Mouse (Mus musculus): ENCODE measurements around the gene Slc7a1. TPM values are rescaled to one million over a fixed set of nuclear protein-coding genes. Genes with fewer than 3 reads are reported as not detected.

The Slc7a1 gene
- polyA plus RNA-seq, 1 experiment from 2014 or later, result 45.2 TPM

DNA sequence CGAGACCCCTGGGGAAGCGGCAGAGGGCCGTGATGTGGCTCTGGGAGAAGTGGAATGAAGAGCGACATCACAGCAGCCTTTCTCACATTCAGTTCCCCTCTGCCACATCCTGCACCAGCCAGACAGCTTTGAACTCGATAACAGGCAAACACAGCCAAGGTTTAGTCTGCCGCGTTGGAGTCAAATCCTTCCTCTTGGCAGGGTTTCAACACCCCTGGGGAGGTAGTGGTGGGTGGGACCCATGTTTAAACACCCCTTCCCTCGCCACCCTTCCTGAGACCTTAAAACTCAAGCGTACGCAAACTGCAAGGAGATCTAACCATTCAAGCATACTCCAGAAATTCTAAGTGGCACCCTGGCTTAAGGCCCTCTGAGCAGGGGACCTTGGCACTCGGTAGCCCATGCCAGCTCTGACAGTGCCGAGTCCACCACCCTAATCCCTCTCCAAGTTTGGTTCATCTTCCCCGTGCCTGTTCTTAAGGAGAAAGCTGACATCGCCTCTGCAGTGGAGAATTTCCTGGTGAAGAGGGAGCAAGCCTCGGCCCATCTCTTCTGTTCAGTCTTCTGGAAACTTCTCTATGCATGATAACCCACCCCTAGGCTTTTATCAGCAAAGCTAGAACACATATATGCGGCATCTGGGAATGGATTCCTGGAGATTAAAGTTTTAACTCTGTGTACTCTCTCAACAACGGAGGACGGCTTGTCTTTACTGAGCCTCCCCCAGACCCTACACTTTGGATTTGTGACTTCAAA lies 11.3 kb downstream of the Slc7a1 start:
- Histone ChIP-seq H3K36me3 (replicated peaks) (no peaks in the 10 kb centered on the region), H3K4me3 (no peak overlapping the region), H3K27me3 (replicated peaks) (no peaks in the 10 kb centered on the region), H3K27ac (no peak overlapping the region), H3K4me1 (0 out of 2 replicates have a peak, but pooled peaks cover 4% of the 10 kb centered on the region), H3K9me3 (no peaks in the 10 kb centered on the region), H3K4me2 (no peak overlapping the region), H3K9ac (no peak overlapping the region)
- 86% methylated on average over 18 of the region's 18 CpGs for WGBS
- ATAC-seq (replicated peaks), result no peak

DNA sequence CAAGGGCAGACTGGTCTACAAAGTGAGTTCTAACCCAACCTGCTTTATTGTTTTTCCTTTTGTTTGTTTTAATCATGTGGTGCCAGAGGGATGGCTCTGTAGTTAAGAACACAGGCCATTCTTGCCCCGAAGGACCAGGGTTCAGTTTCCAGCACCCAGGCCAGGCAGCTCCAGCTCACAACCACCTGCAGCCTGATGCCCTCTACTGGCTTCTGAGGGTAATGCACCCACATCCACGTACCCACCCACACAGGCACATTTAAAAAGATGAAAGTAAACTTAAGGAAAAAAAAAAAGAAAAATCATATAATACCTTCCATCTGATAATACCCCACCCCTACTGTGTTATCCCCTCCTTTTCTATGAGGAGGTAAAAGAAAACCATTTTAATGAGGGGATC lies 11.9 kb downstream of the Slc7a1 start:
- H3K9ac ChIP-seq, result no peak overlapping the region
- H3K4me3 ChIP-seq, result no peak overlapping the region
- no peak overlapping the region for H3K4me2 ChIP-seq
- H3K27ac ChIP-seq, result no peak overlapping the region
- ATAC-seq (replicated peaks), result no peak
- no peaks in the 10 kb centered on the region for H3K36me3 ChIP-seq (replicated peaks)
- H3K9me3 ChIP-seq, result no peaks in the 10 kb centered on the region
- 0 out of 2 replicates have a peak, but pooled peaks cover 4% of the 10 kb centered on the region for H3K4me1 ChIP-seq
- 96% methylated on average over 2 of the region's 2 CpGs for WGBS
- no peaks in the 10 kb centered on the region for H3K27me3 ChIP-seq (replicated peaks)

DNA sequence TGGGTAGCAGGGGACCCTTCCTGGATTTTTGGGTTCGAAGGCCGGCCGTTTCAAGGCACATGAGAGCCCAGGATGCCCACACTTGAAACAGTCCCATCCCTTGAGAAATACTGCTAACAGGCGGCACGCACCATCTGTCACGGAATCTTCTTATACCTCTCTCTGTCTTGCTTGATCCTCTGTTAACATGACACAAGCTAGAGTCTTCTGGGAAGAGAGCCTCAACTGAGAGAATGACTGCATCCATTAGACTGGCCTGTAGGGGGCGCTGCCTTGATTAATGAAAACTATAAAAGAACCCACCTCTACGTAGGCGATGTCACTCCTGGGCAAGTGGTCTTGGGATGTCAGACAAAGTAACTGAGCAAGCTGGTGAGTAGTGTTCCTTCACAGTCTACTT lies 13.2 kb downstream of the Slc7a1 start:
- Histone ChIP-seq H3K4me3 (no peak overlapping the region), H3K4me1 (0 out of 2 replicates have a peak, but pooled peaks cover 4% of the 10 kb centered on the region), H3K36me3 (replicated peaks) (no peaks in the 10 kb centered on the region), H3K9me3 (no peaks in the 10 kb centered on the region), H3K9ac (no peak overlapping the region), H3K4me2 (no peak overlapping the region), H3K27ac (no peak overlapping the region), H3K27me3 (replicated peaks) (no peaks in the 10 kb centered on the region)
- ATAC-seq (replicated peaks), result no peak
- 81% methylated on average over 9 of the region's 9 CpGs for WGBS

DNA sequence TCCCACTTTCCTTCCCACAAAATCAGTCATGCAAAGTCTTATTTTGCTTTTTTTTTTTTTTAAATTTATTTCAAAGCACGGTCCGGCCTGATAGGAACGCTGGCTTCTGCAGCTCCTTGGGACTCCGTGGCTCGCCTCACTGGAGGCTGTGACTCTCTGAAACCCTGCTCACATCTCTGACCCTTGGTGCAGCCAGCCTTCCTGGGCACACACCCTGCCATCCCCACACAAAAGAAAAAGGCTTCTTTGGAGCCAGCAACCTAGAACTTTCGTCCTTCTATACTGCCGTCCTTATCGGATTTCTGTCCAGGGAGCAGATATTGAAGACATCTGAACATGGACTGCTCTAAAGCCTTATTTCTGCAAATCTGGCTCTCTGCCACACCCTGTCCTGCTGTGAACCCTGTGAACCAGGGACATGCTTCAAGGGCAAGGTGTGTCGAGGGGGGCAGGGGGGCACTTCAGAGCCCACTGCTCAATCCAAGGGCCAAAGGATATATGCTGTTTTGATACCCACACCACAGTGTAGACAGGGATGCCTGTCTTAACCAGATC lies 15.1 kb downstream of the Slc7a1 start:
- Histone ChIP-seq H3K9me3 (no peaks in the 10 kb centered on the region), H3K4me3 (no peak overlapping the region), H3K4me1 (0 out of 2 replicates have a peak, but pooled peaks cover 4% of the 10 kb centered on the region), H3K4me2 (no peak overlapping the region), H3K9ac (no peak overlapping the region), H3K27me3 (replicated peaks) (no peaks in the 10 kb centered on the region), H3K36me3 (replicated peaks) (no peaks in the 10 kb centered on the region), H3K27ac (no peak overlapping the region)
- no peak for ATAC-seq (replicated peaks)
- WGBS, result 78% methylated on average over 9 of the region's 9 CpGs

DNA sequence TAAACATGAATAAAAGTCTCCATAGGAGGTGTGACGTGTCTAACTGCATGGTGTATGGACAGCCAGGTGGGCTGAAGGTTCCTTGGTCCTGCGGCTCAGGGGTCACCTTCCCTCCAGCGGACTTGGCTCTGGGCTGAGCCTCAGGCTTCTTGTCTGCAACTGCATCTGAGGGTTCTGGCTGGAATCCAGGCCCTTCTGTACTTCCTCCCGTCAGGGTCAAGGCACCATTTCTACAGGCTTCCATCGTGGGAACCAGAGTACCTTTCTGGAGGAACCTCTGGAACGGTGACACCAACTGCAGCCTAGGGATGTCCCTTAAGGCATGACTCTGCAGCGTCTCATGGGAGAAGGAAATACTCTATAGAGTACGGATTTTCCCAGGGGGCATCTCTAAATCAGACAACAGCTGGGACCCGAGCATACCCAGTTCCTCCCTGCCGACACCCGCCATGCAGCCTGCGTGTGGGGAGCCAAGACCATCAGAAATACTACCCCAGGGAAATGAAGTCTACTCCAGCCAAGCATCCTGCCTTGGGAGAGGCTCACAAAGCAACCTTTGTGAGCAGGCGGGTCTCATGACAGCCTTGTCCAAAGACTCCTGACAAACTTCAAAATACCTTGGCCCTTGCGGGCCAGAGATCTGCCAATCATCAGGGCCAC lies 15.7 kb downstream of the Slc7a1 start:
- no peak overlapping the region for H3K4me2 ChIP-seq
- H3K27ac ChIP-seq, result no peak overlapping the region
- no peaks in the 10 kb centered on the region for H3K27me3 ChIP-seq (replicated peaks)
- H3K4me1 ChIP-seq, result 0 out of 2 replicates have a peak, but pooled peaks cover 4% of the 10 kb centered on the region
- no peaks in the 10 kb centered on the region for H3K36me3 ChIP-seq (replicated peaks)
- ATAC-seq (replicated peaks), result no peak
- H3K9ac ChIP-seq, result no peak overlapping the region
- H3K4me3 ChIP-seq, result no peak overlapping the region
- WGBS, result 70% methylated on average over 14 of the region's 14 CpGs
- H3K9me3 ChIP-seq, result no peaks in the 10 kb centered on the region

DNA sequence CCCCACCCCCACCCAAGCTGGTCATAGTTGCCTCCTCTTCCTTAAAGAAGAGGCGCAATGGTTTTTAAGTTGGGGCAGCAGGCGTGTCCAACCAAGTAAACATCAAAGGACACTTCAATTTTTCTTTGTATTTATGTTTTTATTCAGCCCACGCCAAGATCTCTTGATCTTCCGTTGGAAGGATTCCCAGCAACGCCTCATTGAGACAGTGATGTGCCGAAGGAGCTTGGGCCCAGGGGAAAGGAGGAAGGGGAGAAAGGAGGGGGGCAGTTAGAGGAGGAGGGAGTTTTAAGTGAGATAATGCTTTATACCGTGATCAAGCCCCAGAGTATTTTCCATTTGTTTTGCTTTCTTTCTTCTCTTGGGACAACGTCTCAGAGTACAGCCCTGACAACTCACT lies 18.6 kb downstream of the Slc7a1 start:
- Histone ChIP-seq H3K27me3 (replicated peaks) (no peaks in the 10 kb centered on the region), H3K27ac (no peak overlapping the region), H3K36me3 (replicated peaks) (no peaks in the 10 kb centered on the region), H3K4me1 (0 out of 2 replicates have a peak, but pooled peaks cover 4% of the 10 kb centered on the region), H3K4me2 (no peak overlapping the region), H3K9me3 (no peaks in the 10 kb centered on the region), H3K9ac (no peak overlapping the region), H3K4me3 (no peak overlapping the region)
- 48% methylated on average over 8 of the region's 8 CpGs for WGBS
- ATAC-seq (replicated peaks), result no peak

DNA sequence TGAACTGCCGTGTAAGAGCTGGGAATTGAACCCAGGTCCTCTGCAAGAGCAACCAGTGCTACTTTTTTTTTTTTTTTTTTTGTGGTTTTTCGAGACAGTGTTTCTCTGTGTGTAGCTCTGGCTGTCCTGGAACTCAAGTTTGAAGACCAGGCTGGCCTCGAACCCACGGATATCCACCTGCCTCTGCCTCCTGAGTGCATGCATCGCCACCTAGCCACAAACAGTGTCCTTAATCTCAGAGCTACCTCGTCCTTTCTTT lies 19.5 kb downstream of the Slc7a1 start:
- no peak for ATAC-seq (replicated peaks)
- H3K9ac ChIP-seq, result no peak overlapping the region
- no peak overlapping the region for H3K27ac ChIP-seq
- H3K36me3 ChIP-seq (replicated peaks), result no peaks in the 10 kb centered on the region
- H3K9me3 ChIP-seq, result no peaks in the 10 kb centered on the region
- WGBS, result 97% methylated on average over 6 of the region's 6 CpGs
- no peak overlapping the region for H3K4me2 ChIP-seq
- no peaks in the 10 kb centered on the region for H3K27me3 ChIP-seq (replicated peaks)
- H3K4me3 ChIP-seq, result no peak overlapping the region
- 0 out of 2 replicates have a peak, but pooled peaks cover 4% of the 10 kb centered on the region for H3K4me1 ChIP-seq

DNA sequence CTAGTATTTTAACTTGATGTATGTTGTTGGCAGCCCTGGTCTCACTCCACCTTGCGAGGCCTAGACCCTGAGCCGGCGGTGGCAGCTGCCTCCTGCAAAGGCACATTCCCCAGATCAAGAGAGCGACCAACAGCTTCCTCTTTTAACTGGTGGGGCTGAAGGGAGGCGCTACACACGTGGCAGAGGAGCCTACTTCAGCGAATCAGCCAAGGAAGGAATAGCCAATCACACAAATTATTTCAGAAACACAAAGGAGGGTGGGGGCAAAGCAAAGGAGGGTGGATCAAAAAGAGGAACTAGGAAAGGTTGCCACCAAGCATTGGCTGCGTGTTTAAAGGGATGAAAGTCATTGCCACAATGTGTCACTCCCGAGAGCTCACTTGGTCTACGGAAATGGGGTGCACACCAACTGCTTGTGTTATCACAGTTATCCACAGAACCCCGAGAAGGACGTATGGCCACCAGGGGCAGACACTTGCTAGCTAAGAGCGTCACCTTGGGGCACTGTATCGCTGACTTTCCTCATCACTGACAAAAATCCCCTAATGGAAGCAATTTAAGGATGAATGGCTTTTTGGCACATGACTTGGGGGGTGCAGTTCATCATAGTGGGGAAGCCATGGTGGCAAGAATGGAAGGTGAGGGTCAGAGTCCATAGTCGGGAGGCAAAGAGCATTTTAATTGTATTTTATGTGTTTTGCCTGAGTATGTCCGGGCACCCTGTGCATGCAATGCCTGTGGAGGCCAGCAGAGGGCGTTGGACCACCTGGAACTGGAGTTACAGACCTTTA lies 20.1 kb downstream of the Slc7a1 start:
- no peaks in the 10 kb centered on the region for H3K36me3 ChIP-seq (replicated peaks)
- no peak overlapping the region for H3K27ac ChIP-seq
- no peak overlapping the region for H3K9ac ChIP-seq
- no peak for ATAC-seq (replicated peaks)
- WGBS, result 91% methylated on average over 17 of the region's 17 CpGs
- H3K4me1 ChIP-seq, result 0 out of 2 replicates have a peak, but pooled peaks cover 4% of the 10 kb centered on the region
- no peaks in the 10 kb centered on the region for H3K9me3 ChIP-seq
- H3K4me3 ChIP-seq, result no peak overlapping the region
- H3K27me3 ChIP-seq (replicated peaks), result no peaks in the 10 kb centered on the region
- no peak overlapping the region for H3K4me2 ChIP-seq

DNA sequence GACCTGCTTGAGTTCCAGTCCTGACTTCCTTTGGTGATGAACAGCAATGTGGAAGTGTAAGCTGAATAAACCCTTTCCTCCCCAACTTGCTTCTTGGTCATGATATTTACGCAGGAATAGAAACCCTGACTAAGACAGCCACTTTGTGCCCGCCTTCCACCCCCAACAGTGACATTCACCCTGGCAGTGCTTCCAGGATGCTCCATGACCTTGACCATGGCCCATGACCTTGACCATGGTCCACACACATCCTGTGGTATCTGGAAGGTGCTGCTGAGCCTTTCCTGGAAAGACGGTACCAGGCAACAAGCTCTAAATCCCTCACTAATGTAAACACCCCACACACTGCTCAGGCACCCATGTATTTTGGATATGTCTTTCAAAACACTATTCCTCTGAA lies 21.0 kb downstream of the Slc7a1 start:
- ATAC-seq (replicated peaks), result no peak
- H3K9ac ChIP-seq, result no peak overlapping the region
- H3K27ac ChIP-seq, result no peak overlapping the region
- WGBS, result 93% methylated on average over 3 of the region's 3 CpGs
- H3K4me2 ChIP-seq, result no peak overlapping the region
- no peaks in the 10 kb centered on the region for H3K9me3 ChIP-seq
- no peaks in the 10 kb centered on the region for H3K27me3 ChIP-seq (replicated peaks)
- no peaks in the 10 kb centered on the region for H3K4me1 ChIP-seq
- H3K4me3 ChIP-seq, result no peak overlapping the region
- H3K36me3 ChIP-seq (replicated peaks), result no peaks in the 10 kb centered on the region

DNA sequence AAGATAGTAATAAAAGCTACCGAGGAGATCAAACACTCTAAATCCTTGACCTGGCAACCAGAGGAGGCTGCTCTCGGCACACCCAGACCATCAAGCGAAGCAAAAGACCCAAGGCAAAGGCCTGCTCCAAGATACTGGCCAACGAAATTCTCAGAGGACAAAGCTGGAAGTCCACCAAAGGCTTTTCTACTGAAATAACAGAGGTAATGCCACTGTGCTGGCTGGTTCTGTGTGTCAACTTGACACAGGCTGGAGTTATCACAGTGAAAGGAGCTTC lies 21.5 kb downstream of the Slc7a1 start:
- H3K4me3 ChIP-seq, result no peak overlapping the region
- H3K36me3 ChIP-seq (replicated peaks), result no peaks in the 10 kb centered on the region
- ATAC-seq (replicated peaks), result no peak
- H3K27me3 ChIP-seq (replicated peaks), result no peaks in the 10 kb centered on the region
- H3K4me2 ChIP-seq, result no peak overlapping the region
- no peaks in the 10 kb centered on the region for H3K4me1 ChIP-seq
- 88% methylated on average over 4 of the region's 4 CpGs for WGBS
- H3K9ac ChIP-seq, result no peak overlapping the region
- H3K9me3 ChIP-seq, result no peaks in the 10 kb centered on the region
- H3K27ac ChIP-seq, result no peak overlapping the region

DNA sequence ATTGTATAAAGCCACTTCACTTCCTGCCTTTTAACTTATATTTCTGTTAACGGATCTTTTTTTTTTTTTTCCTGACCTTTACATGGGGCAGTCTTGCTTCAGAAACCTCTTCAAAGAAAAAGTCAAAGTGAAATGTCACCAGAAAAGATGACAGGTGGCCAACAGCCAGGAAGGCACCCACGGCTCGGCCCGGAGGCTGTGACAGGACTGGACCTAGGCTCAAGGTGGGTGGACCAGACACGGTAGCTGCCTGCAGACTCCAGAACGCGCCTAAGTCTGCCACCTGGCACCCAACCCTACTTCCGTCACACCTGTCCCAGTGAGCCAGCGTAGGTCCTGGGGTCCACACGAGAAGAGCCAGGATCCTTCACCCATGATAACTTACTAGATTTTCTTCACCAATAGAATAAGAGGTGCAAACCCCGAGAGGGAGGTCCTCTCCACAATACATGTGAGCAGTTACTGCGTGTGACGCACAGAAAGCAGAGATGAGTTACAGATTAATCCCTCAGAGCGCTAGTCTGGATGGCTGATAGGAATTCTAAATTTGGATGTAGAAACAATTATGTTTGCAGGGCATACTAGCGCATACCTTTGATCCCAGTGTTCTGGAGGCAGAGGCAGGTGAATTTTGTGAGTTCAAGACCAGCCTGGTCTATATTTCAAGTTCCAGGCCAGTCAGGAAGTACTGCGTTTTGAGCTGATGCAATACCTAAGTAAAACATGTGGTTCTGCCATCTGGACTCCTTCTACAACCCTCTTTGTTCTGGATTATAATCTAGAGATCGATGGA lies 22.1 kb downstream of the Slc7a1 start:
- no peaks in the 10 kb centered on the region for H3K27me3 ChIP-seq (replicated peaks)
- H3K9me3 ChIP-seq, result no peaks in the 10 kb centered on the region
- no peak overlapping the region for H3K27ac ChIP-seq
- no peak overlapping the region for H3K4me2 ChIP-seq
- 84% methylated on average over 17 of the region's 17 CpGs for WGBS
- no peak overlapping the region for H3K9ac ChIP-seq
- ATAC-seq (replicated peaks), result no peak
- no peak overlapping the region for H3K4me3 ChIP-seq
- H3K4me1 ChIP-seq, result no peaks in the 10 kb centered on the region
- no peaks in the 10 kb centered on the region for H3K36me3 ChIP-seq (replicated peaks)

DNA sequence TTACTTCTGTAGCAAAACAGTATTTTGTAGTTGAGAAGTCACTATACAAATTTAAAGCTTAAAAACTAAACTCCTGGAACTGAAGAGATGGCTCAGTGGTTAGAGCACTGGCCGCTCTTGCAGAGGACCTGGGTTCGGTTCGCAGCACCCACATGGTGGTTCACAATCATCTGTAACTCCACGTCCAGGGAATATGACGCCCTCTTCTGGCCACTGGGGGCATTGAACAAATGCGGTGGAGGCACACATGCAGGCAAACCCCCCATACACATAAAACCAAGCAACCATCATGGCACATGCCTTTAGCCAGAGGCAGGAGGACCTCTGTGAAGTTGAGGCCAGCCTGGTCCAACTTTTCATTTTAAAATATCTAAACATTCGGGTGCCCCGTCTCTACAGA lies 23.3 kb downstream of the Slc7a1 start:
- 96% methylated on average over 8 of the region's 8 CpGs for WGBS
- H3K9me3 ChIP-seq, result no peaks in the 10 kb centered on the region
- no peak overlapping the region for H3K9ac ChIP-seq
- H3K36me3 ChIP-seq (replicated peaks), result no peaks in the 10 kb centered on the region
- no peaks in the 10 kb centered on the region for H3K27me3 ChIP-seq (replicated peaks)
- no peak for ATAC-seq (replicated peaks)
- H3K4me3 ChIP-seq, result no peak overlapping the region
- no peak overlapping the region for H3K4me2 ChIP-seq
- no peaks in the 10 kb centered on the region for H3K4me1 ChIP-seq
- H3K27ac ChIP-seq, result no peak overlapping the region
